Mouse (Mus musculus): ENCODE data around the gene Tas2r126. TPM values are rescaled to one million over a fixed set of nuclear protein-coding genes. Genes with fewer than 3 reads are reported as not detected.
"Not testable (repeated sequence)": the region's sequence is repeated elsewhere in the genome, so short reads cannot be mapped to it uniquely, and the experiment has no call there.

Tas2r126 gene
- total and polyA plus RNA-seq, 3 experiments: not detected

GRCm38 (mm10) chr6:42447381-42447780 is 13.0 kb downstream of the Tas2r126 start:
- TF ChIP-seq POLR2A (IDR thresholded peaks at IDR 0.05; ENCODE audit: insufficient read depth, low read depth, low read length): no peak
- TF ChIP-seq EP300 (IDR thresholded peaks at IDR 0.05; ENCODE audit: insufficient read depth, low read depth, low read length): no peak
- no peak for TF ChIP-seq CTCF (IDR thresholded peaks at IDR 0.05)
- intact Hi-C loops (cut with DNase I): no loop called here
- no peak overlapping the region for H3K9ac ChIP-seq (ENCODE audit: low read depth, low read length)
- DNase-seq: no peak
- no peak overlapping the region for H3K4me3 ChIP-seq
- no peak overlapping the region for H3K27ac ChIP-seq
- WGBS: 76% methylated on average over 2 of the region's 2 CpGs
- H3K4me1 ChIP-seq (ENCODE audit: control insufficient read depth, insufficient read depth, low read length): no peaks in the 10 kb centered on the region
- H3K27me3 ChIP-seq (ENCODE audit: control insufficient read depth, insufficient read depth, low read length): no peaks in the 10 kb centered on the region
- no peaks in the 10 kb centered on the region for H3K79me2 ChIP-seq (replicated peaks; ENCODE audit: control insufficient read depth, insufficient read depth, low read length)
- no peaks in the 10 kb centered on the region for H3K36me3 ChIP-seq (ENCODE audit: control insufficient read depth, insufficient read depth, low read length)

GRCm38 (mm10) chr6:42465096-42465495 is 30.8 kb downstream of the Tas2r126 start, which contains the start of gene Olfr458:
Gene Olfr458 (minus strand): TSS chr6:42465196.
- WGBS: 46% methylated on average over 1 of the region's 1 CpGs
- H3K9ac ChIP-seq (ENCODE audit: low read depth, low read length): no peak within 1 kb of the TSS
- DNase-seq: no peak

DNA sequence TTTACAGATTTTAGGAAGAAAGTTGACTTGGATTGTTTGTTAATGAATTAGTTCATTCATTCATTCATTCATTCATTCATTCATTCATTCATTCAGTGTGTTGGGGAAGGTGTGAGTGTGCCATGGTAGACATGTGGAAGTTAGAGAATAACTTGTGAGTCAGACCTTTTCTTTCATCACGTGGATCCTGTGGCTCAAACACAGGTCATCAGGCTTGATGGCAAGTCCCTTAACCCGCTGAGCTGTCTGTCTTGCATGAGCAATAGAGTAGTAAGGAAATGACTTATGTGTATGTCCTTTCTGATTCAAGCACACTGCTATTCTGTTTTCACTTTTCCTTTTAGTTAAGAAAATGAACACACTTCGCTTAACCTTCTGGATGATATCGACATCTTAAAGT is 36.2 kb downstream of the Tas2r126 start:
- H3K27me3 ChIP-seq (ENCODE audit: control insufficient read depth, insufficient read depth, low read length): no peaks in the 10 kb centered on the region
- H3K9ac ChIP-seq (ENCODE audit: low read depth, low read length): no peak overlapping the region
- no peak for DNase-seq
- no peaks in the 10 kb centered on the region for H3K79me2 ChIP-seq (replicated peaks; ENCODE audit: control insufficient read depth, insufficient read depth, low read length)
- H3K4me1 ChIP-seq (ENCODE audit: control insufficient read depth, insufficient read depth, low read length): no peaks in the 10 kb centered on the region
- TF ChIP-seq CTCF (IDR thresholded peaks at IDR 0.05) (no peak), POLR2A (IDR thresholded peaks at IDR 0.05; ENCODE audit: insufficient read depth, low read depth, low read length) (no peak), EP300 (IDR thresholded peaks at IDR 0.05; ENCODE audit: insufficient read depth, low read depth, low read length) (no peak)
- no peak overlapping the region for H3K27ac ChIP-seq
- H3K4me3 ChIP-seq: no peak overlapping the region
- intact Hi-C loops (cut with DNase I): no loop called here
- 87% methylated on average over 4 of the region's 4 CpGs for WGBS
- H3K36me3 ChIP-seq (ENCODE audit: control insufficient read depth, insufficient read depth, low read length): no peaks in the 10 kb centered on the region

More at GRCm38 (mm10) chr6:42465096-42465495, 30.8 kb downstream of the Tas2r126 start, which contains the start of gene Olfr458:
- TF ChIP-seq POLR2A (IDR thresholded peaks at IDR 0.05; ENCODE audit: insufficient read depth, low read depth, low read length) (no peak), CTCF (IDR thresholded peaks at IDR 0.05) (no peak), EP300 (IDR thresholded peaks at IDR 0.05; ENCODE audit: insufficient read depth, low read depth, low read length) (no peak)
- Histone ChIP-seq H3K4me3 (no peak within 1 kb of the TSS), H3K4me1 (ENCODE audit: control insufficient read depth, insufficient read depth, low read length) (no peaks in the 10 kb centered on the region), H3K79me2 (replicated peaks; ENCODE audit: control insufficient read depth, insufficient read depth, low read length) (no peaks in the 10 kb centered on the region), H3K27me3 (ENCODE audit: control insufficient read depth, insufficient read depth, low read length) (no peaks in the 10 kb centered on the region), H3K36me3 (ENCODE audit: control insufficient read depth, insufficient read depth, low read length) (no peaks in the 10 kb centered on the region), H3K27ac (no peak within 1 kb of the TSS)
- intact Hi-C loops (cut with DNase I): no loop called here

DNA sequence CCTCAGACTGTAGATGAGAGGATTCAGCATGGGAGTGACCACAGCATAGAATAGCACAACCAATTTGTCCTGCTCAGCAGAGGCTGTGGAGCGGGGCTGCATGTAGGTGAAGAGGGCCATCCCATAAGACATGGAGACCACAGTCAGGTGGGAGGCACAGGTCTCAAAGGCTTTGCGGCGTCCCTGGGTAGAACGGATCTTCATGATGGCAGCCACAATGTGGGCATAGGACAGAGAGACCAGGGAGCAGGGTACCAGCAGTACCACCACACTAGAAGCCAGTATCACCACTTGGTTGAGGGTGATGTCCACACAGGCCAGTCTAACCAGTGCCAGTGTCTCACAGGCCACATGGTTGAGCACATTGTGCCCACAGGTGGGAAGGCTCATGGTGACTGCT is 37.0 kb downstream of the Tas2r126 start:
- H3K9ac ChIP-seq (ENCODE audit: low read depth, low read length); H3K4me1 ChIP-seq (ENCODE audit: control insufficient read depth, insufficient read depth, low read length); H3K27ac ChIP-seq; H3K36me3 ChIP-seq (ENCODE audit: control insufficient read depth, insufficient read depth, low read length); H3K4me3 ChIP-seq; H3K27me3 ChIP-seq (ENCODE audit: control insufficient read depth, insufficient read depth, low read length); intact Hi-C loops (cut with DNase I); H3K79me2 ChIP-seq (replicated peaks; ENCODE audit: control insufficient read depth, insufficient read depth, low read length); DNase-seq: not testable (repeated sequence)
- WGBS: 94% methylated on average over 4 of the region's 4 CpGs

- Histone ChIP-seq H3K36me3 (ENCODE audit: control insufficient read depth, insufficient read depth, low read length) (no peaks in the 10 kb centered on the region), H3K27me3 (ENCODE audit: control insufficient read depth, insufficient read depth, low read length) (no peaks in the 10 kb centered on the region), H3K4me1 (ENCODE audit: control insufficient read depth, insufficient read depth, low read length) (no peaks in the 10 kb centered on the region), H3K4me3 (no peak within 1 kb of the TSS), H3K79me2 (replicated peaks; ENCODE audit: control insufficient read depth, insufficient read depth, low read length) (no peaks in the 10 kb centered on the region), H3K27ac (no peak within 1 kb of the TSS), H3K9ac (ENCODE audit: low read depth, low read length) (no peak within 1 kb of the TSS)
- intact Hi-C loops (cut with DNase I): no loop called here
- WGBS: 58% methylated on average over 1 of the region's 1 CpGs
- TF ChIP-seq EP300 (IDR thresholded peaks at IDR 0.05; ENCODE audit: insufficient read depth, low read depth, low read length) (no peak), CTCF (IDR thresholded peaks at IDR 0.05) (no peak), POLR2A (IDR thresholded peaks at IDR 0.05; ENCODE audit: insufficient read depth, low read depth, low read length) (no peak)
- no peak for DNase-seq
These were observed 41.9 kb downstream of the Tas2r126 start, which contains the start of gene Olfr457 for GRCm38 (mm10) chr6:42476235-42476634. Gene Olfr457 (minus strand): TSS chr6:42476335.

GRCm38 (mm10) chr6:42484633-42485032 is 50.3 kb downstream of the Tas2r126 start:
- no peak for TF ChIP-seq POLR2A (IDR thresholded peaks at IDR 0.05; ENCODE audit: insufficient read depth, low read depth, low read length)
- no peak for TF ChIP-seq CTCF (IDR thresholded peaks at IDR 0.05)
- TF ChIP-seq EP300 (IDR thresholded peaks at IDR 0.05; ENCODE audit: insufficient read depth, low read depth, low read length): no peak
- no peak overlapping the region for H3K4me3 ChIP-seq
- H3K4me1 ChIP-seq (ENCODE audit: control insufficient read depth, insufficient read depth, low read length): no peaks in the 10 kb centered on the region
- DNase-seq: no peak
- no peaks in the 10 kb centered on the region for H3K27me3 ChIP-seq (ENCODE audit: control insufficient read depth, insufficient read depth, low read length)
- no peaks in the 10 kb centered on the region for H3K79me2 ChIP-seq (replicated peaks; ENCODE audit: control insufficient read depth, insufficient read depth, low read length)
- no peaks in the 10 kb centered on the region for H3K36me3 ChIP-seq (ENCODE audit: control insufficient read depth, insufficient read depth, low read length)
- H3K9ac ChIP-seq (ENCODE audit: low read depth, low read length): no peak overlapping the region
- intact Hi-C loops (cut with DNase I): no loop called here
- H3K27ac ChIP-seq: no peak overlapping the region

Other genes starting within 250 kb of the Tas2r126 start
- not detected for gene Tas2r144, start 219.2 kb upstream of the Tas2r126 start, total RNA-seq (2021)
- gene Tas2r144, start 219.2 kb upstream of the Tas2r126 start, polyA plus RNA-seq (2012; rRNA removed): not detected in 2 replicates
- 100 to 1,000 TPM; 139 to 167 TPM for gene Gstk1, start 188.6 kb upstream of the Tas2r126 start, total RNA-seq (2021)
- 87.1 and 118 TPM in 2 replicates for gene Gstk1, start 188.6 kb upstream of the Tas2r126 start, polyA plus RNA-seq (2012; rRNA removed)
- under 1 TPM in 1 of 2 experiments, not detected in 1; 0.21 TPM for gene Tmem139, start 172.6 kb upstream of the Tas2r126 start, total RNA-seq (2021)
- 0.15 and 0.33 TPM in 2 replicates for gene Tmem139, start 172.6 kb upstream of the Tas2r126 start, polyA plus RNA-seq (2012; rRNA removed)
- 10 to 100 TPM in 1 of 2 experiments, 1 to 10 TPM in 1; 7.5 to 12.2 TPM for gene Casp2, start 169.6 kb upstream of the Tas2r126 start, total RNA-seq (2021)
- gene Casp2, start 169.6 kb upstream of the Tas2r126 start, polyA plus RNA-seq (2012; rRNA removed): 12.1 and 18.6 TPM in 2 replicates
- gene Clcn1, start 147.8 kb upstream of the Tas2r126 start, total RNA-seq (2021): 1 to 10 TPM; 4.3 to 4.9 TPM
- 12.1 and 20.9 TPM in 2 replicates for gene Clcn1, start 147.8 kb upstream of the Tas2r126 start, polyA plus RNA-seq (2012; rRNA removed)
- gene Fam131b, start 109.9 kb upstream of the Tas2r126 start, total RNA-seq (2021): under 1 TPM; 0.60 to 0.61 TPM
- gene Fam131b, start 109.9 kb upstream of the Tas2r126 start, polyA plus RNA-seq (2012; rRNA removed): 0.82 and 0.88 TPM in 2 replicates
- gene Zyx, start 84.9 kb upstream of the Tas2r126 start, total RNA-seq (2021): 10 to 100 TPM; 45.8 to 60.2 TPM
- gene Zyx, start 84.9 kb upstream of the Tas2r126 start, polyA plus RNA-seq (2012; rRNA removed): 77.7 and 110 TPM in 2 replicates
- gene Epha1, start 61.3 kb upstream of the Tas2r126 start, total RNA-seq (2021): under 1 TPM; 0.14 to 0.16 TPM
- gene Epha1, start 61.3 kb upstream of the Tas2r126 start, polyA plus RNA-seq (2012; rRNA removed): 0.50 and 0.94 TPM in 2 replicates
- gene Tas2r143, start 34.3 kb upstream of the Tas2r126 start, total RNA-seq (2021): not detected
- 0.20 and 0.29 TPM in 2 replicates for gene Tas2r143, start 34.3 kb upstream of the Tas2r126 start, polyA plus RNA-seq (2012; rRNA removed)
- under 1 TPM in 1 of 2 experiments, not detected in 1; 0.27 TPM for gene Tas2r135, start 29.1 kb upstream of the Tas2r126 start, total RNA-seq (2021)
- gene Tas2r135, start 29.1 kb upstream of the Tas2r126 start, polyA plus RNA-seq (2012; rRNA removed): not detected in 2 replicates
- not detected for gene Olfr458, start 30.7 kb downstream of the Tas2r126 start, total RNA-seq (2021)
- gene Olfr458, start 30.7 kb downstream of the Tas2r126 start, polyA plus RNA-seq (2012; rRNA removed): not detected in 2 replicates
- gene Olfr457, start 41.8 kb downstream of the Tas2r126 start, total RNA-seq (2021): not detected
- not detected in 2 replicates for gene Olfr457, start 41.8 kb downstream of the Tas2r126 start, polyA plus RNA-seq (2012; rRNA removed)
- gene Olfr456, start 52.7 kb downstream of the Tas2r126 start, total RNA-seq (2021): not detected
- not detected in 2 replicates for gene Olfr456, start 52.7 kb downstream of the Tas2r126 start, polyA plus RNA-seq (2012; rRNA removed)
- gene Olfr455, start 113.1 kb downstream of the Tas2r126 start, total RNA-seq (2021): not detected
- not detected in 2 replicates for gene Olfr455, start 113.1 kb downstream of the Tas2r126 start, polyA plus RNA-seq (2012; rRNA removed)
- not detected for gene Tcaf3, start 163.2 kb downstream of the Tas2r126 start, total RNA-seq (2021)
- not detected in 2 replicates for gene Tcaf3, start 163.2 kb downstream of the Tas2r126 start, polyA plus RNA-seq (2012; rRNA removed)
- 1 to 10 TPM; 2.7 to 3.6 TPM for gene Tcaf2, start 210.7 kb downstream of the Tas2r126 start, total RNA-seq (2021)
- 1.1 TPM in 2 replicates for gene Tcaf2, start 210.7 kb downstream of the Tas2r126 start, polyA plus RNA-seq (2012; rRNA removed)